Mouse (Mus musculus) stomach, postnatal 0 days (tissue): ENCODE results near the gene Clec2l. TPM values are rescaled to one million over a fixed set of nuclear protein-coding genes. Genes with fewer than 3 reads are reported as not detected.

ENCODE experiments used
- ATAC-seq: fragments of 200-750 bp; cut with Nextera tagmentation; 2 replicates; pipeline ENCODE4 v1.8.0; 2017; ENCODE audit not compliant: low FRiP score, low TSS enrichment
- DNase-seq: peaks from one replicate; pipeline ENCODE4 v3.0.0-alpha.2; 2016; ENCODE audit warnings: low spot score
- H3K27ac ChIP-seq: fragments of 300-500 bp; sonication (generic); replicated peaks from 2 replicates; pipeline ENCODE4 v1.5.1; 2014; ENCODE audit warnings: mild to moderate bottlenecking, control low read depth
- H3K27me3 ChIP-seq: fragments of 300-500 bp; sonication (generic); 2 replicates; pipeline ENCODE4 v1.6.1; 2014; ENCODE audit warnings: low read length; ENCODE audit not compliant: control insufficient read depth, insufficient read depth
- H3K36me3 ChIP-seq: fragments of 300-500 bp; sonication (generic); 2 replicates; pipeline ENCODE4 v1.6.1; 2014; ENCODE audit warnings: low read length, mixed read lengths; ENCODE audit not compliant: control insufficient read depth, insufficient read depth
- H3K4me1 ChIP-seq: fragments of 300-500 bp; sonication (generic); replicated peaks from 2 replicates; pipeline ENCODE4 v1.6.1; 2014; ENCODE audit warnings: antibody characterized with exemption; ENCODE audit not compliant: control insufficient read depth, insufficient read depth
- H3K4me2 ChIP-seq: fragments of 300-500 bp; sonication (generic); replicated peaks from 2 replicates; pipeline ENCODE4 v1.6.1; 2014; ENCODE audit warnings: low read depth, mild to moderate bottlenecking, control low read depth, moderate library complexity
- H3K4me3 ChIP-seq: fragments of 300-500 bp; sonication (generic); 2 replicates; pipeline ENCODE4 v1.5.1; 2014; ENCODE audit warnings: low read depth, low read length, control low read depth
- H3K9ac ChIP-seq: fragments of 300-500 bp; sonication (generic); 2 replicates; pipeline ENCODE4 v1.6.1; 2014; ENCODE audit warnings: mild to moderate bottlenecking, low read length, control low read depth, mixed read lengths
- H3K9me3 ChIP-seq: fragments of 300-500 bp; sonication (generic); 2 replicates; pipeline ENCODE4 v1.6.1; 2016; ENCODE audit warnings: low read length; ENCODE audit not compliant: control insufficient read depth
- CTCF ChIP-seq: IDR thresholded peaks from 2 replicates; pipeline ENCODE4 v1.5.1; 2016; ENCODE audit warnings: antibody characterized with exemption, low read depth, mild to moderate bottlenecking, moderate library complexity
- EP300 ChIP-seq: optimal IDR thresholded peaks from 2 replicates; pipeline ENCODE3; 2016; ENCODE audit warnings: antibody characterized with exemption
- WGBS: fragments of 180-500 bp; shearing (Covaris S2); extraction: QIAGEN DNeasy Blood & Tissue Kit; methylation state at CpG from one replicate; pipeline ENCODE4 v1.1.7; 2014; 5-methylcytosine and 5-hydroxymethylcytosine counted together
- polyA plus RNA-seq: library from polyadenylated mRNA; unstranded; fragments of >200 nt; fragmentation: Nextera tagmentation; extraction: Ambion mirVana; gene quantifications from 2 replicates; pipeline ENCODE4 v1.2.1, GENCODE M21; 2015

Clec2l gene
- polyA plus RNA-seq, 1 experiment from 2014 or later = 0.55 TPM

GRCm38 (mm10) chr6:38690615-38691014, 27.7 kb downstream of the Clec2l start:
- H3K4me2 ChIP-seq = no peak overlapping the region
- H3K27me3 ChIP-seq = no peaks in the 10 kb centered on the region
- no peaks in the 10 kb centered on the region for H3K9me3 ChIP-seq
- TF ChIP-seq CTCF (no peak), EP300 (no peak)
- 0 out of 2 replicates have a peak, but pooled peaks cover 9% of the 10 kb centered on the region for H3K36me3 ChIP-seq
- no peaks in the 10 kb centered on the region for H3K4me1 ChIP-seq
- no peak for ATAC-seq
- no peak for DNase-seq
- H3K27ac ChIP-seq = no peak overlapping the region
- no peak overlapping the region for H3K9ac ChIP-seq
- no peak overlapping the region for H3K4me3 ChIP-seq
- 84% methylated on average over 4 of the region's 4 CpGs for WGBS

DNA sequence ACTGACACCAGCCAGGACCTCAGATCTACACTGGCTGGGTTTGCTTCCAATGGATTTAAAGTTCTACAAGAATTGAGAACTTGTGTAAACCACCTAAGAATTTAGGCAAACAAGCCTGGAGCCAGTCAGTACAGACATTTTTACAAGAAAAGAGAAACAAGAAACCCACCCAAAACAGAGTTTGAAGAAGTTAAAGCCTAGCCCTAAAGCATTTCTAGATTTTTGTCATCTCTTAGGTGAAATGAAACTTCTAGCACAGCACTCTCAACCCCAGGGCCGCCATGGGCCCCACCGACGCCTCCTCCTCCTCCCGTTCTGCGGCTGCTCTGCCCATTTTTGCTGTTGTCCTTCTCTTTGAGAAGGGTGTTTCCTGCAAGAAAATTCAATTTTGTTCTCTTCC, 28.2 kb downstream of the Clec2l start:
- Histone ChIP-seq H3K27me3 (no peaks in the 10 kb centered on the region), H3K4me2 (no peak overlapping the region), H3K36me3 (0 out of 2 replicates have a peak, but pooled peaks cover 9% of the 10 kb centered on the region), H3K4me3 (no peak overlapping the region), H3K9ac (no peak overlapping the region), H3K4me1 (no peaks in the 10 kb centered on the region), H3K27ac (no peak overlapping the region), H3K9me3 (no peaks in the 10 kb centered on the region)
- DNase-seq (no peak), ATAC-seq (no peak)
- TF ChIP-seq CTCF = no peak
- no peak for TF ChIP-seq EP300
- WGBS = 93% methylated on average over 5 of the region's 5 CpGs

GRCm38 (mm10) chr6:38692556-38692955, 29.7 kb downstream of the Clec2l start:
- Histone ChIP-seq H3K9ac (no peak overlapping the region), H3K9me3 (no peaks in the 10 kb centered on the region), H3K27ac (no peak overlapping the region), H3K4me3 (no peak overlapping the region), H3K27me3 (no peaks in the 10 kb centered on the region), H3K36me3 (0 out of 2 replicates have a peak, but pooled peaks cover 10% of the 10 kb centered on the region), H3K4me2 (no peak overlapping the region), H3K4me1 (no peaks in the 10 kb centered on the region)
- DNase-seq (no peak), ATAC-seq (no peak)
- WGBS = 82% methylated on average over 6 of the region's 6 CpGs
- no peak for TF ChIP-seq EP300
- TF ChIP-seq CTCF = no peak

DNA sequence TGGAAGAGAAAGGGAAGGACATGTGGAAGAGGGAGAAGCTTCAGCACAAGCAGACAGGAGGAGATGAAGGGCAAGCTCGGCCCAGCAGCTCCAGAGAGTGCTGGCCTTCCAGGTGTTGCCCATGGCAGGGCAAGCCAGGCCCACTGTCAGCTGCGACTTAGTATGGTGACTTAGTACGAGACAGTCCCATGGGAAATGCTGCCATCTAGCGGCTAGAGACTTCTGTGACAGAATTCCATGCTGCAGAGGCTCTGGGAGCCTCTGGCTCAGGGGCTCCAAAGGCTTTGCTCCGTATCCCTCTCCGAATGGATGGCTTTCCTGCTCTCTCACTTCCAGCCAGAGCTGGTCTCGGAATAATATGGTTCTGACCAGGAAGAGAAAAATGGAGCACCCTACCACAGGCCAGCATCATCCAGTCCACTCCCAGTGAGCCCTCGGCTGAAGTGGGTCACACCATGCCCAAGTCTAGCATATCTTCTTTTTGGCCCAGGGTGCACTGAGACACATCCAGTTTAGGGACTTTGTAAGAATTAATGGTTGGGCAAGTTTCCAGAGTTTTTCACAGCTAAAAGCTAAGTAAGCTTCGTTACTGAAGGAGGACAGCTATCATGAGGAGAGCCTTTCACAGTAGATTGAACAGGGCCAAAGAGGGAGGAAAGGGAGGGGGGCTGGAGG, 32.6 kb downstream of the Clec2l start:
- DNase-seq (peak; percentile 79), ATAC-seq (peak; percentile 61)
- no peak overlapping the region for H3K4me2 ChIP-seq
- H3K9me3 ChIP-seq = no peaks in the 10 kb centered on the region
- H3K27ac ChIP-seq = no peak overlapping the region
- 27% methylated on average over 9 of the region's 9 CpGs for WGBS
- H3K4me1 ChIP-seq = no peaks in the 10 kb centered on the region
- TF ChIP-seq CTCF = peak; percentile 87
- no peak for TF ChIP-seq EP300
- peaks cover 14% of the 10 kb centered on the region for H3K36me3 ChIP-seq
- no peaks in the 10 kb centered on the region for H3K27me3 ChIP-seq
- no peak overlapping the region for H3K4me3 ChIP-seq
- H3K9ac ChIP-seq = no peak overlapping the region

DNA sequence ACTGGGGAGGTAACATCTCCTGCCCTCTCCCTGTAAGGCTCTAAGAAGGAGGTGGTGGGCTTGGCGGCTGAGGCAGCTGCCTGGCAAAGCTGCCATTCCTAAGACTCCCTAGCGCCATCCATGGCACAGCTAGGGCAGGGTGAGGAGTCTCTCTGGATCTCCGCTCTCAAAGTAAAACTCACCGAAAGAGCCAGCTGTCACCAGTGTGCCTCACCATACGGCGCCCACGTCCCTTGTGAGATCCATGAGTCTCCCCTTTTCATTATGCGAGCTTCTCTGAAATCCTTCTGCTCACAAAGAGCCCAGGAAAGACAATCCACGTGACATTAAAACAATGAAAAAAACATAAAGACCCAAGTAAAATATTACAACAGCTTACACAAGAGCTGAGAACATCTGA, 33.7 kb downstream of the Clec2l start:
- no peak for ATAC-seq
- no peak for TF ChIP-seq CTCF
- no peak for TF ChIP-seq EP300
- DNase-seq = no peak
- Histone ChIP-seq H3K9me3 (no peaks in the 10 kb centered on the region), H3K4me2 (no peak overlapping the region), H3K27me3 (no peaks in the 10 kb centered on the region), H3K9ac (no peak overlapping the region), H3K27ac (no peak overlapping the region), H3K36me3 (peaks cover 14% of the 10 kb centered on the region), H3K4me1 (no peaks in the 10 kb centered on the region), H3K4me3 (no peak overlapping the region)
- WGBS = 88% methylated on average over 9 of the region's 9 CpGs

- H3K36me3 ChIP-seq = peaks cover 23% of the 10 kb centered on the region
- no peaks in the 10 kb centered on the region for H3K27me3 ChIP-seq
- H3K4me3 ChIP-seq = no peak overlapping the region
- no peaks in the 10 kb centered on the region for H3K4me1 ChIP-seq
- TF ChIP-seq CTCF = no peak
- TF ChIP-seq EP300 = no peak
- 77% methylated on average over 18 of the region's 18 CpGs for WGBS
- ATAC-seq (peak; percentile 25), DNase-seq (no peak)
- peak overlapping the region; percentile 18; the same call in 1 of the 2 replicates for H3K9ac ChIP-seq
- no peak overlapping the region for H3K27ac ChIP-seq
- H3K9me3 ChIP-seq = no peaks in the 10 kb centered on the region
- no peak overlapping the region for H3K4me2 ChIP-seq
These were observed 35.5 kb downstream of the Clec2l start for GRCm38 (mm10) chr6:38698233-38698889.
